Mouse (Mus musculus): ENCODE measurements around the gene Dolpp1. TPM values are rescaled to one million over a fixed set of nuclear protein-coding genes. Genes with fewer than 3 reads are reported as not detected.
A peak's percentile ranks its signal among the peaks of the same experiment; 100 is the strongest.

Dolpp1 gene
- polyA plus RNA-seq, 1 experiment from 2014 or later = 39.0 TPM

DNA sequence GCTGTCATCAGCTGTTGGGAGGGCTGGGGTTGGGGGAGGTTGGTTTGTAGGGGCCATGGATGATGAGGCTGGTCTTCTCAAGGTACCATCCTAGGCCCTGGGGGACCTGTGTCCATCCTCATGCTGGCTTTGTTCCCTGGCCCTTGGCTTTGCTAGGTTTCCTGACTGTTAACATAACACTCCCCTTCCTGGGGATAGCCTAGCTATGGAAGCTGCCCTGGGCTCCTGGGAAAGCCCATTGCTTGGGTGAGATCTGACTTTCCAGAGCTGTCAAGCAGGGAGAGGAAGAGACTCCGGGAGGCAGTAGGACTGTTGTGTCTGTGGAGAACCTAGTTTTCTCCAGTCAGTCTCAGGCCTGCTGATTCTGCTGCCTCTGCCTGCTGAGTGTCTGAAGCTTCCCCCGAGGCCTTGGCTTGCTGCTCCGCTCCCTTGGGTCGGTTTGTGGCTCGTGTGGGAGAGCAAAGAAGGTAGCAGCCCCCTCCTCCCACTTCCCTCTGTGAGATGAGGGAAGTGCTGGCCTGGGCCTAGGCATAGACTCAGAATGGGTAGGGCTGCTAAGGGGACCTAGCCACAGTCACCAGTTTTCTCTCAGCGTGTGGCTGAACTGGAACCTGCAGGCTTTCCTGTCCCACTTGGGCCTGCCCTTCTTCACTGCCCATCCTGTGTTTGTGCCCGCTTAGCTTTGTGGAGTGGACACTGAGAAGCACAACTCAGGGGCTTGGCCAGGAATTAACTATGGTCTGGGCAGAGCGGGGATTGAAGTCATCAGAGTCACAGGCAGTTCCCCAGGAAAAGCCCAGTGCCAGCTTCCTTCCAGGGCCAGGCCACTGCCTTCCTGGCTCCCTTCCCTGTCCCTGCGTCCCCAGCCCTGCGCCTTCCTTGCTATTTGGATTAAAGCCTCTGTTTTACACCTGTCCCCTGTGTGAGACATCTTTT lies 55.1 kb downstream of the Dolpp1 start:
- Histone ChIP-seq H3K27me3 (ENCODE audit: control insufficient read depth, insufficient read depth, low read length) (no peaks in the 10 kb centered on the region), H3K36me3 (ENCODE audit: control insufficient read depth, insufficient read depth, low read length) (peaks cover 16% of the 10 kb centered on the region), H3K4me2 (ENCODE audit: low read depth, low read length) (no peak overlapping the region), H3K27ac (ENCODE audit: low read length) (0 out of 2 replicates have a peak overlapping the region, but pooled peaks have one; percentile 14), H3K9ac (ENCODE audit: low read length) (peak overlapping the region; percentile 28; the same call in 1 of the 2 replicates), H3K4me1 (ENCODE audit: control insufficient read depth, insufficient read depth, low read length) (peaks cover 37% of the 10 kb centered on the region), H3K9me3 (replicated peaks; ENCODE audit: control insufficient read depth, low read length) (peaks cover 6% of the 10 kb centered on the region; the same call in 1 of the 2 replicates), H3K4me3 (replicated peaks; ENCODE audit: low read length) (no peak overlapping the region)
- ATAC-seq (ENCODE audit: insufficient read depth, low FRiP score) = no peak
- WGBS = 81% methylated on average over 10 of the region's 10 CpGs

DNA sequence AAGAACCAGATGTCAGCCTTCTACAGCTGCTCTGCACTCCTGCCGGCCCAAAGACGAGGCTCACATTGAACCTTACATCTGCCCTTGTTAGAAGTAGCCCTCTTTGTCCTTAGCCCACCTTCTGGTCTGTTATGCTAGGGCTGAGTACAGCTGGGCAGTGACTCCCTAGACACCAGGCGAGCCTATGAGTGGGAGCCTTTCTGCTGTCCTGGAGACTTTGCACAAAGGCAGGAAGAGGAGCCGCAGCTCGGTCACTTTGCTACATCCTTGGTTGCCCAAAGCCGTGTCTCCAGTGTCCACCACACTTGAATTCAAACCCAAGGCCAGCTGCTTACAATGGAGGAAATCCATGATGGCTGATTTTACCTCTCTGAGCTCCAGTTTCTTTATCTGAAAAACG lies 56.3 kb downstream of the Dolpp1 start:
- Histone ChIP-seq H3K4me1 (ENCODE audit: control insufficient read depth, insufficient read depth, low read length) (peaks cover 25% of the 10 kb centered on the region), H3K4me3 (replicated peaks; ENCODE audit: low read length) (no peak overlapping the region), H3K4me2 (ENCODE audit: low read depth, low read length) (no peak overlapping the region), H3K9ac (ENCODE audit: low read length) (no peak overlapping the region), H3K27me3 (ENCODE audit: control insufficient read depth, insufficient read depth, low read length) (no peaks in the 10 kb centered on the region), H3K27ac (ENCODE audit: low read length) (no peak overlapping the region), H3K36me3 (ENCODE audit: control insufficient read depth, insufficient read depth, low read length) (peaks cover 16% of the 10 kb centered on the region), H3K9me3 (replicated peaks; ENCODE audit: control insufficient read depth, low read length) (peaks cover 6% of the 10 kb centered on the region; the same call in 1 of the 2 replicates)
- ATAC-seq (ENCODE audit: insufficient read depth, low FRiP score) = no peak
- WGBS = 87% methylated on average over 7 of the region's 7 CpGs

Small RNA genes within 50 kb of the gene (microRNA-seq; reads per million reads assigned to microRNA genes)
- gene Gm47292 = not detected

Other genes starting within 250 kb of the Dolpp1 start
- 17.5 and 19.0 TPM in 2 replicates for gene Endog, start 220.8 kb upstream of the Dolpp1 start, polyA plus RNA-seq (2015; fragmentation: Nextera tagmentation; extraction: Ambion mirVana)
- gene Spout1, start 213.8 kb upstream of the Dolpp1 start, polyA plus RNA-seq (2015; fragmentation: Nextera tagmentation; extraction: Ambion mirVana) = 62.7 and 65.6 TPM in 2 replicates
- gene Kyat1, start 186.4 kb upstream of the Dolpp1 start, polyA plus RNA-seq (2015; fragmentation: Nextera tagmentation; extraction: Ambion mirVana) = 25.8 and 39.2 TPM in 2 replicates
- 34.0 and 40.1 TPM in 2 replicates for gene Lrrc8a, start 154.5 kb upstream of the Dolpp1 start, polyA plus RNA-seq (2015; fragmentation: Nextera tagmentation; extraction: Ambion mirVana)
- gene Gm28035, start 151.7 kb upstream of the Dolpp1 start, polyA plus RNA-seq (2015; fragmentation: Nextera tagmentation; extraction: Ambion mirVana) = 0.24 and 0.30 TPM in 2 replicates
- gene Phyhd1, start 126.1 kb upstream of the Dolpp1 start, polyA plus RNA-seq (2015; fragmentation: Nextera tagmentation; extraction: Ambion mirVana) = 13.3 and 13.5 TPM in 2 replicates
- not detected in 2 replicates for gene Gm28038, start 111.2 kb upstream of the Dolpp1 start, polyA plus RNA-seq (2015; fragmentation: Nextera tagmentation; extraction: Ambion mirVana)
- gene Dolk, start 105.9 kb upstream of the Dolpp1 start, polyA plus RNA-seq (2015; fragmentation: Nextera tagmentation; extraction: Ambion mirVana) = 32.4 and 34.0 TPM in 2 replicates
- 26.0 and 30.5 TPM in 2 replicates for gene Nup188, start 105.9 kb upstream of the Dolpp1 start, polyA plus RNA-seq (2015; fragmentation: Nextera tagmentation; extraction: Ambion mirVana)
- 107 and 118 TPM in 2 replicates for gene Sh3glb2, start 32.9 kb upstream of the Dolpp1 start, polyA plus RNA-seq (2015; fragmentation: Nextera tagmentation; extraction: Ambion mirVana)
- gene Miga2, start 28.0 kb upstream of the Dolpp1 start, polyA plus RNA-seq (2015; fragmentation: Nextera tagmentation; extraction: Ambion mirVana) = 26.2 and 26.3 TPM in 2 replicates
- gene Crat, start 23.6 kb downstream of the Dolpp1 start, polyA plus RNA-seq (2015; fragmentation: Nextera tagmentation; extraction: Ambion mirVana) = 27.7 and 29.0 TPM in 2 replicates
- gene Ptpa, start 23.8 kb downstream of the Dolpp1 start, polyA plus RNA-seq (2015; fragmentation: Nextera tagmentation; extraction: Ambion mirVana) = 138 and 146 TPM in 2 replicates
- 0.56 and 0.83 TPM in 2 replicates for gene Ier5l, start 82.0 kb downstream of the Dolpp1 start, polyA plus RNA-seq (2015; fragmentation: Nextera tagmentation; extraction: Ambion mirVana)
- 0.34 and 1.1 TPM in 2 replicates for gene Cstad, start 202.8 kb downstream of the Dolpp1 start, polyA plus RNA-seq (2015; fragmentation: Nextera tagmentation; extraction: Ambion mirVana)

Measured in stomach, embryonic 16.5 days (tissue).